Mouse (Mus musculus) CH12.LX (cell line): Measurements from ENCODE around the gene Naa38. TPM values are rescaled to one million over a fixed set of nuclear protein-coding genes. Genes with fewer than 3 reads are reported as not detected.

ENCODE experiments used
- DNase-seq: peaks from one replicate; pipeline ENCODE4 v3.0.0-alpha.2; 2013; ENCODE audit errors: extremely low read depth
- H3K27ac ChIP-seq: 2 replicates; pipeline ENCODE4 v1.5.1; 2012; ENCODE audit warnings: low read depth, mild to moderate bottlenecking, control low read depth, moderate library complexity; ENCODE audit not compliant: insufficient read depth
- H3K27me3 ChIP-seq: replicated peaks from 2 replicates; pipeline ENCODE3; 2012; ENCODE audit warnings: inconsistent platforms
- H3K36me3 ChIP-seq, 2 experiments: replicated peaks in 1 of 2; 2 replicates each; pipeline versions ENCODE3 to v1.6.1; 2012; ENCODE audit warnings: inconsistent platforms in 1 of 2, low read length in 1 of 2, mild to moderate bottlenecking in 1 of 2, mixed read lengths in 1 of 2, moderate library complexity in 1 of 2; ENCODE audit not compliant: control insufficient read depth in 1 of 2, insufficient read depth in 1 of 2
- H3K4me1 ChIP-seq, 2 experiments: 2 replicates each; pipeline ENCODE4 v1.6.1; 2012; ENCODE audit warnings: inconsistent platforms in 1 of 2, moderate library complexity in 1 of 2; ENCODE audit not compliant: insufficient read depth in 2 of 2, control insufficient read depth in 1 of 2
- H3K4me2 ChIP-seq: 2 replicates; pipeline ENCODE4 v1.6.1; 2012; ENCODE audit warnings: low read depth, mild to moderate bottlenecking, control low read depth; ENCODE audit not compliant: poor library complexity, insufficient read depth, severe bottlenecking
- H3K4me3 ChIP-seq, 3 experiments: fragments of 150-350 bp in 1 of 3; sonication (generic) in 1 of 3; replicated peaks in 1 of 3; 2 replicates each; pipeline versions ENCODE3 to v1.5.1; 2011 to 2012; ENCODE audit warnings: low read depth in 2 of 3, low read length in 2 of 3, mild to moderate bottlenecking in 2 of 3, moderate library complexity in 2 of 3, control low read depth in 1 of 3, improper control_type of control experiment in 1 of 3, inconsistent platforms in 1 of 3, mixed read lengths in 1 of 3; ENCODE audit not compliant: poor library complexity in 1 of 3
- H3K79me2 ChIP-seq: replicated peaks from 2 replicates; pipeline ENCODE4 v1.6.1; 2012; ENCODE audit warnings: mild to moderate bottlenecking, moderate library complexity; ENCODE audit not compliant: control insufficient read depth, poor library complexity, insufficient read depth, severe bottlenecking; ENCODE audit errors: extremely low read depth
- H3K9ac ChIP-seq: 2 replicates; pipeline ENCODE4 v1.6.1; 2012; ENCODE audit warnings: low read depth, mild to moderate bottlenecking, control low read depth, moderate library complexity; ENCODE audit not compliant: insufficient read depth
- H3K9me3 ChIP-seq: replicated peaks from 2 replicates; pipeline ENCODE3; 2012; ENCODE audit warnings: low read length, inconsistent platforms, mixed read lengths
- BHLHE40 ChIP-seq: IDR thresholded peaks from 2 replicates; pipeline ENCODE4 v1.6.1; 2011; ENCODE audit warnings: mild to moderate bottlenecking, low read depth, low read length, improper control_type of control experiment
- CHD1 ChIP-seq: IDR thresholded peaks from 2 replicates; pipeline ENCODE4 v1.6.1; 2012; ENCODE audit warnings: low read depth, low read length, improper control_type of control experiment, inconsistent platforms
- CHD2 ChIP-seq: IDR thresholded peaks from 2 replicates; pipeline ENCODE4 v1.6.1; 2011; ENCODE audit warnings: low read length, improper control_type of control experiment
- CTCF ChIP-seq, 2 experiments: IDR thresholded peaks in 1 of 2; conservative IDR thresholded peaks in 1 of 2; 2 replicates each; pipeline ENCODE4 v1.5.1; 2011 to 2012; ENCODE audit warnings: low read depth in 2 of 2, low read length in 2 of 2, improper control_type of control experiment in 1 of 2, inconsistent platforms in 1 of 2, mild to moderate bottlenecking in 1 of 2, moderate library complexity in 1 of 2
- E2F4 ChIP-seq: IDR thresholded peaks from 2 replicates; pipeline ENCODE4 v1.6.1; 2011; ENCODE audit warnings: low read depth, low read length, improper control_type of control experiment; ENCODE audit not compliant: insufficient replicate concordance
- ELF1 ChIP-seq: IDR thresholded peaks from 2 replicates; pipeline ENCODE4 v1.6.1; 2014; ENCODE audit warnings: low read depth, mild to moderate bottlenecking, inconsistent platforms, low read length, improper control_type of control experiment
- EP300 ChIP-seq: IDR thresholded peaks from 2 replicates; pipeline ENCODE4 v1.6.1; 2011; ENCODE audit warnings: low read length, improper control_type of control experiment
- ETS1 ChIP-seq: conservative IDR thresholded peaks from 2 replicates; pipeline ENCODE4 v1.6.1; 2012; ENCODE audit warnings: low read depth, mild to moderate bottlenecking, inconsistent platforms, low read length, improper control_type of control experiment, moderate library complexity
- GABPA ChIP-seq: IDR thresholded peaks from 2 replicates; pipeline ENCODE4 v1.6.1; 2012; ENCODE audit warnings: low read depth, low read length, improper control_type of control experiment, inconsistent platforms; ENCODE audit not compliant: insufficient replicate concordance
- HCFC1 ChIP-seq: IDR thresholded peaks from 2 replicates; pipeline ENCODE4 v1.6.1; 2012; ENCODE audit warnings: low read depth, mild to moderate bottlenecking, inconsistent platforms, low read length, improper control_type of control experiment
- IRF4 ChIP-seq: IDR thresholded peaks from 2 replicates; pipeline ENCODE4 v1.6.1; 2014; ENCODE audit warnings: low read depth, mild to moderate bottlenecking, inconsistent platforms, low read length, improper control_type of control experiment
- JUN ChIP-seq: IDR thresholded peaks from 2 replicates; pipeline ENCODE4 v1.6.1; 2011; ENCODE audit warnings: low read depth, mild to moderate bottlenecking, low read length, improper control_type of control experiment, moderate library complexity; ENCODE audit not compliant: insufficient read depth
- JUND ChIP-seq: conservative IDR thresholded peaks from 2 replicates; pipeline ENCODE4 v1.6.1; 2011; ENCODE audit warnings: low read depth, low read length, improper control_type of control experiment
- KAT2A ChIP-seq: IDR thresholded peaks from 2 replicates; pipeline ENCODE4 v1.6.1; 2012; ENCODE audit warnings: low read length, improper control_type of control experiment, inconsistent platforms; ENCODE audit not compliant: insufficient replicate concordance
- MAFK ChIP-seq: IDR thresholded peaks from 2 replicates; pipeline ENCODE4 v1.6.1; 2011; ENCODE audit warnings: low read length, improper control_type of control experiment; ENCODE audit not compliant: insufficient replicate concordance
- MAX ChIP-seq: IDR thresholded peaks from 2 replicates; pipeline ENCODE4 v1.6.1; 2011; ENCODE audit warnings: low read length, improper control_type of control experiment
- MAZ ChIP-seq: IDR thresholded peaks from 2 replicates; pipeline ENCODE4 v1.6.1; 2012; ENCODE audit warnings: low read depth, mild to moderate bottlenecking, inconsistent platforms, low read length, improper control_type of control experiment, moderate library complexity
- MEF2A ChIP-seq: IDR thresholded peaks from 2 replicates; pipeline ENCODE4 v1.6.1; 2014; ENCODE audit warnings: low read depth, mild to moderate bottlenecking, inconsistent platforms, low read length, improper control_type of control experiment, borderline replicate concordance
- MXI1 ChIP-seq: IDR thresholded peaks from 2 replicates; pipeline ENCODE4 v1.6.1; 2011; ENCODE audit warnings: mild to moderate bottlenecking, low read depth, low read length, improper control_type of control experiment
- MYC ChIP-seq: IDR thresholded peaks from 2 replicates; pipeline ENCODE4 v1.6.1; 2011; ENCODE audit warnings: low read depth, mild to moderate bottlenecking, improper control_type of control experiment, low read length
- NELFE ChIP-seq: IDR thresholded peaks from 2 replicates; pipeline ENCODE4 v1.6.1; 2011; ENCODE audit warnings: low read depth, low read length, improper control_type of control experiment
- NRF1 ChIP-seq: IDR thresholded peaks from 2 replicates; pipeline ENCODE4 v1.6.1; 2014; ENCODE audit warnings: low read depth, mild to moderate bottlenecking, inconsistent platforms, low read length, improper control_type of control experiment, moderate library complexity
- PAX5 ChIP-seq: IDR thresholded peaks from 2 replicates; pipeline ENCODE4 v1.6.1; 2012; ENCODE audit warnings: low read length, inconsistent platforms, mixed read lengths
- POLR2A ChIP-seq: IDR thresholded peaks from 2 replicates; pipeline ENCODE4 v1.6.1; 2011; ENCODE audit warnings: low read depth, mild to moderate bottlenecking, improper control_type of control experiment, low read length
- POLR2AphosphoS2 ChIP-seq: IDR thresholded peaks from 2 replicates; pipeline ENCODE4 v1.6.1; 2011; ENCODE audit warnings: low read depth, low read length, improper control_type of control experiment
- RAD21 ChIP-seq: IDR thresholded peaks from 2 replicates; pipeline ENCODE4 v1.6.1; 2011; ENCODE audit warnings: low read depth, mild to moderate bottlenecking, low read length, improper control_type of control experiment, moderate library complexity
- RCOR1 ChIP-seq: conservative IDR thresholded peaks from 2 replicates; pipeline ENCODE4 v1.6.1; 2012; ENCODE audit warnings: low read depth, mild to moderate bottlenecking, inconsistent platforms, low read length, improper control_type of control experiment
- SIN3A ChIP-seq: IDR thresholded peaks from 2 replicates; pipeline ENCODE4 v1.6.1; 2012; ENCODE audit warnings: low read length, improper control_type of control experiment, inconsistent platforms
- SMC3 ChIP-seq: IDR thresholded peaks from 2 replicates; pipeline ENCODE4 v1.6.1; 2011; ENCODE audit warnings: low read depth, low read length, improper control_type of control experiment
- TBP ChIP-seq: conservative IDR thresholded peaks from 2 replicates; pipeline ENCODE4 v1.6.1; 2011; ENCODE audit warnings: low read depth, low read length, improper control_type of control experiment
- TCF12 ChIP-seq: IDR thresholded peaks from 2 replicates; pipeline ENCODE4 v1.6.1; 2014; ENCODE audit warnings: low read depth, mild to moderate bottlenecking, inconsistent platforms, low read length, improper control_type of control experiment
- UBTF ChIP-seq: IDR thresholded peaks from 2 replicates; pipeline ENCODE4 v1.6.1; 2012; ENCODE audit warnings: low read depth, mild to moderate bottlenecking, inconsistent platforms, low read length, improper control_type of control experiment, moderate library complexity
- USF1 ChIP-seq: IDR thresholded peaks from 2 replicates; pipeline ENCODE4 v1.6.1; 2014; ENCODE audit warnings: low read depth, mild to moderate bottlenecking, inconsistent platforms, low read length, improper control_type of control experiment
- USF2 ChIP-seq: conservative IDR thresholded peaks from 2 replicates; pipeline ENCODE4 v1.6.1; 2011; ENCODE audit warnings: low read depth, low read length, improper control_type of control experiment
- ZC3H11A ChIP-seq: IDR thresholded peaks from 2 replicates; pipeline ENCODE4 v1.6.1; 2012; ENCODE audit warnings: low read depth, mild to moderate bottlenecking, inconsistent platforms, low read length, improper control_type of control experiment
- ZKSCAN1 ChIP-seq: IDR thresholded peaks from 2 replicates; pipeline ENCODE4 v1.6.1; 2012; ENCODE audit warnings: low read depth, inconsistent platforms, low read length, improper control_type of control experiment, borderline replicate concordance
- ZMIZ1 ChIP-seq: IDR thresholded peaks from 2 replicates; pipeline ENCODE4 v1.6.1; 2012; ENCODE audit warnings: low read depth, mild to moderate bottlenecking, inconsistent platforms, low read length, improper control_type of control experiment
- ZNF384 ChIP-seq: IDR thresholded peaks from 2 replicates; pipeline ENCODE4 v1.6.1; 2012; ENCODE audit warnings: low read depth, low read length, improper control_type of control experiment, inconsistent platforms
- dilution Hi-C: fragments of 300-500 bp; cut with MboI; formaldehyde crosslinking; loops from 2 replicates; pipeline ENCODE4 v1.14.3; 2020; ENCODE audit warnings: low sequenced_read_pairs; ENCODE audit not compliant: extremely low pct_unique_long_range_greater_than_20kb, extremely low pct_ligation_motif_present
- in situ Hi-C: fragments of 300-500 bp; cut with MboI; formaldehyde crosslinking; loops from 3 replicates; pipeline ENCODE4 v1.14.3; 2019; ENCODE audit warnings: low sequenced_read_pairs, low pct_ligation_motif_present, low pct_unique_long_range_greater_than_20kb, mixed read lengths
- polyA plus RNA-seq: library from polyadenylated mRNA; unstranded; fragments of >175 nt; gene quantifications from 2 replicates; pipeline ENCODE4 v1.2.1, GENCODE M21; 2012; ENCODE audit warnings: low read depth; ENCODE audit not compliant: insufficient read length
- total RNA-seq, 2 experiments: library from RNA; depleted of rRNA; stranded (reverse); fragments of 300-350 nt in 1 of 2; fragments of >200 nt in 1 of 2; gene quantifications; 2 replicates each; pipeline ENCODE4 v1.2.3; 2012 to 2014

The Naa38 gene
- total and polyA plus RNA-seq, 3 experiments: 153 to 201 (median 193) TPM

DNA sequence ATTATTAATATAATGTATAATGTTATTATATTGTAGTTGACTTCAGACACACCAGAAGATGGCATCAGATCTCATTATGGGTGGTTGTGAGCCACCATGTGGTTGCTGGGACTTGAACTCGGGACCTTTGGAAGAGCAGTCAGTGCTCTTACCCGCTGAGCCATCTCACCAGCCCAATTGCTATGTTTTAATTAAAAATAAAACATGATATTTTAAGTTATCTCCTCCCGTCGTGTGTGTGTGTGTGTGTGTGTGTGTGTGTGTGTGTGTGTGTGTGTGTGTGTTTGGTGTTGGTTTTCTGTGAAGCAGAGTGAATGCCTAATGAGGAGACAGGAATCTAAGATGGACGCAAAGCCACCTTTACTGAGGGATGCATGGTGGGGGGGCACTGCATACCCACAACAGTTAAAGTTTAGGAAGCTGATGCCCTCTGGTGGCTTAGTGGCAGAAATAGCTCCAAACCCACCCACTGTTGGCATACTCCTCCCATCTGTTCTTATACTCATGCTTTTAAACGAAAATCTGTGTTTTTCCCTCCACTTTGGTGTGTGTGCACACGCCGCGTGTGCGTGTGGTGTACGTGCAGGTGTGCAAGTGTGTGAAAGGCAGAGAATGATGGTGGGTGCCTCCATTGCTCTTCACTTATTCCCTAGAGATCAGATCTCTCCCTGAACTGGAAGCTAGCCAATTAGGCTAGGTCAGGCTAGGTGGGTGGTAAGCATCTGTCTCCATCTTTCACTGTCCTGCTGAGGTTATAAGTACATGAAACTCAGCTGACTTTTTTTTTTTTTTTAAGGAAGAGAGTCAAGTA lies 36.7 kb downstream of the Naa38 start:
- Histone ChIP-seq H3K4me1 (peaks cover 6 to 18% of the 10 kb centered on the region in 2 experiments), H3K27ac (no peak overlapping the region), H3K27me3 (peaks cover 50% of the 10 kb centered on the region), H3K9ac (no peak overlapping the region), H3K36me3 (no peaks in the 10 kb centered on the region), H3K79me2 (no peaks in the 10 kb centered on the region), H3K4me3 (no peak overlapping the region), H3K4me2 (peak overlapping the region; percentile 32; the same call in 1 of the 2 replicates), H3K9me3 (no peaks in the 10 kb centered on the region)
- no peak for TF ChIP-seq GABPA
- no peak for TF ChIP-seq USF1
- TF ChIP-seq HCFC1: 0 out of 2 replicates have a peak, but pooled peaks have one; percentile 40
- peak; percentile 91 for TF ChIP-seq MYC
- no peak for TF ChIP-seq TCF12
- peak; percentile 57 to 97 for TF ChIP-seq CTCF (conservative IDR thresholded peaks at IDR 0.05 in 1 of 2, IDR thresholded peaks at IDR 0.05 in 1 of 2; ENCODE audit: low read depth in 2 of 2, low read length in 2 of 2)
- TF ChIP-seq MAZ: peak; percentile 94
- TF ChIP-seq MAFK: no peak
- TF ChIP-seq SIN3A: peak; percentile 75; the same call in 1 of the 2 replicates
- peak; percentile 51; the same call in 1 of the 2 replicates for TF ChIP-seq NELFE
- TF ChIP-seq POLR2A: no peak
- TF ChIP-seq JUND: 0 out of 2 replicates have a peak, but pooled peaks have one; percentile 42
- TF ChIP-seq CHD2: no peak
- TF ChIP-seq USF2: no peak
- TF ChIP-seq MEF2A: peak; percentile 53; the same call in 1 of the 2 replicates
- no peak for TF ChIP-seq E2F4
- TF ChIP-seq POLR2AphosphoS2: no peak
- no peak for TF ChIP-seq CHD1
- TF ChIP-seq JUN: no peak
- no peak for TF ChIP-seq ZNF384
- TF ChIP-seq TBP: no peak
- no peak for TF ChIP-seq PAX5
- peak; percentile 57; the same call in 1 of the 2 replicates for TF ChIP-seq MAX
- peak; percentile 95 for TF ChIP-seq RAD21
- TF ChIP-seq ZKSCAN1: no peak
- TF ChIP-seq SMC3: peak; percentile 100
- no peak for TF ChIP-seq ZMIZ1
- TF ChIP-seq ETS1: no peak
- no peak; the same call in 1 of the 2 replicates for TF ChIP-seq MXI1
- TF ChIP-seq EP300: no peak
- TF ChIP-seq ZC3H11A: peak; percentile 96
- TF ChIP-seq UBTF: no peak
- TF ChIP-seq NRF1: peak; percentile 57
- peak; percentile 56; the same call in 1 of the 2 replicates for TF ChIP-seq IRF4
- peak; percentile 16; the same call in 1 of the 2 replicates for TF ChIP-seq ELF1
- no peak for TF ChIP-seq KAT2A
- no peak for TF ChIP-seq BHLHE40
- 0 out of 2 replicates have a peak, but pooled peaks have one; percentile 8 for TF ChIP-seq RCOR1
- in situ Hi-C loops (loop anchor here (5.0 kb wide), 1 partner anchor 35 kb away; the partner anchor contains the start of genes Cyb5d1, Naa38 and Tmem88), dilution Hi-C loops (no loop called here)
- DNase-seq: peak; percentile 89
